Mouse (Mus musculus): Measurements from ENCODE around the gene Il1r1. TPM values are rescaled to one million over a fixed set of nuclear protein-coding genes. Genes with fewer than 3 reads are reported as not detected.

Il1r1 gene
- total RNA-seq (2022) = 1 to 10 TPM; 5.8 to 9.7 (median 8.1) TPM

- DNase-seq (ENCODE audit: low spot score in 2 of 2) = peak in 1 of 2 experiments; percentile 12
Measured at GRCm38 (mm10) chr1:40224539-40225284, at the start of gene Il1r1. Il1r1 (plus strand) TSS chr1:40225080.

GRCm38 (mm10) chr1:40175123-40175522 lies 49.8 kb upstream of the Il1r1 start:
- DNase-seq (ENCODE audit: low spot score in 2 of 2) = no peak

GRCm38 (mm10) chr1:40175797-40176196 lies 49.1 kb upstream of the Il1r1 start:
- DNase-seq (ENCODE audit: low spot score in 2 of 2) = no peak

GRCm38 (mm10) chr1:40179031-40179430 lies 45.8 kb upstream of the Il1r1 start:
- no peak for DNase-seq (ENCODE audit: low spot score in 2 of 2)

GRCm38 (mm10) chr1:40179493-40179892 lies 45.4 kb upstream of the Il1r1 start:
- DNase-seq (ENCODE audit: low spot score in 2 of 2) = no peak

GRCm38 (mm10) chr1:40180861-40181260 lies 44.0 kb upstream of the Il1r1 start:
- peak in 1 of 2 experiments; percentile 7 for DNase-seq (ENCODE audit: low spot score in 2 of 2)

- DNase-seq (ENCODE audit: low spot score in 2 of 2) = no peak
Measured at GRCm38 (mm10) chr1:40181716-40182115, 43.2 kb upstream of the Il1r1 start.

- DNase-seq (ENCODE audit: low spot score in 2 of 2) = no peak
Measured at GRCm38 (mm10) chr1:40183410-40183809, 41.5 kb upstream of the Il1r1 start.

- no peak for DNase-seq (ENCODE audit: low spot score in 2 of 2)
Measured at GRCm38 (mm10) chr1:40187961-40188360, 36.9 kb upstream of the Il1r1 start.

GRCm38 (mm10) chr1:40190025-40190424 lies 34.9 kb upstream of the Il1r1 start:
- DNase-seq (ENCODE audit: low spot score in 2 of 2) = peak in 1 of 2 experiments; percentile 8

- DNase-seq (ENCODE audit: low spot score in 2 of 2) = no peak
Measured at GRCm38 (mm10) chr1:40190837-40191236, 34.0 kb upstream of the Il1r1 start.

GRCm38 (mm10) chr1:40194279-40194678 lies 30.6 kb upstream of the Il1r1 start:
- DNase-seq (ENCODE audit: low spot score in 2 of 2) = no peak

- DNase-seq (ENCODE audit: low spot score in 2 of 2) = no peak
Measured at GRCm38 (mm10) chr1:40213337-40214159, 11.3 kb upstream of the Il1r1 start.

GRCm38 (mm10) chr1:40217521-40217920 lies 7.4 kb upstream of the Il1r1 start:
- DNase-seq (ENCODE audit: low spot score in 2 of 2) = no peak

- DNase-seq (ENCODE audit: low spot score in 2 of 2) = no peak
Measured at GRCm38 (mm10) chr1:40218603-40219002, 6.3 kb upstream of the Il1r1 start.

GRCm38 (mm10) chr1:40220549-40220948 lies 4.3 kb upstream of the Il1r1 start:
- DNase-seq (ENCODE audit: low spot score in 2 of 2) = no peak

GRCm38 (mm10) chr1:40221864-40222263 lies 3.0 kb upstream of the Il1r1 start:
- DNase-seq (ENCODE audit: low spot score in 2 of 2) = no peak

GRCm38 (mm10) chr1:40222680-40223079 lies 2.2 kb upstream of the Il1r1 start:
- no peak for DNase-seq (ENCODE audit: low spot score in 2 of 2)

- DNase-seq (ENCODE audit: low spot score in 2 of 2) = no peak
Measured at GRCm38 (mm10) chr1:40223591-40223990, 1.3 kb upstream of the Il1r1 start.

- no peak for DNase-seq (ENCODE audit: low spot score in 2 of 2)
Measured at GRCm38 (mm10) chr1:40225580-40225979, 700 bp downstream of the Il1r1 start.

GRCm38 (mm10) chr1:40229033-40229432 lies 4.2 kb downstream of the Il1r1 start:
- DNase-seq (ENCODE audit: low spot score in 2 of 2) = no peak

GRCm38 (mm10) chr1:40229771-40230280 lies 4.9 kb downstream of the Il1r1 start:
- DNase-seq (ENCODE audit: low spot score in 2 of 2) = no peak
